Mouse (Mus musculus) brain, adult 2 months (tissue): ENCODE results near the gene Zglp1.
"Not testable (repeated sequence)": the region's sequence is repeated elsewhere in the genome, so short reads cannot be mapped to it uniquely, and the experiment has no call there.

ENCODE experiments used
- DNase-seq: peaks from one replicate; pipeline ENCODE4 v3.0.0; 2011; ENCODE audit warnings: low read depth, low spot score

The Zglp1 gene

GRCm38 (mm10) chr9:21072641-21073040, 5.7 kb upstream of the Zglp1 start:
- DNase-seq: peak; percentile 36

DNA sequence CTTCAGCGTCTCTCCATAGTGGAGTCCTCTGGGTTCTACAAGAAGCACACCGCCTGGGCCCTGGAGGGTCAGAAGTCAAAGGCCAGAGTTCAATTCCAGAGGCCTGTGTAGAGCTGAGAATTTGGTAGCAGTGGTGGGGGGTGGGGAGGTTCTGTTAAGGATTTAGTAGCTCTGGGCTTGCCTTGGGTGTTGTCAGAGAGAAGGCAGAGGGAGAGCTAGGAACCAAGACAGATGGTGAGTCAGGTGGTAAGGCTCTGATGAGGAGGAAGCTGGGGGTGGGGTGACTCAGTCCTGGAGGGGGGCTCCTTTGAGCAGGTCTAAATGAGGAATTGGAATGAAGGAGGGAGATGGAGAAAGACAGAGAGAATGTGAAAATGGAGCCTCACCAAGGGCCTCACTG, 4.0 kb downstream of the Zglp1 start:
- peak; percentile 94 for DNase-seq

- DNase-seq: no peak
These were observed 15.3 kb downstream of the Zglp1 start for GRCm38 (mm10) chr9:21051578-21051977.

GRCm38 (mm10) chr9:21045235-21045634, 21.7 kb downstream of the Zglp1 start:
- DNase-seq: no peak

DNA sequence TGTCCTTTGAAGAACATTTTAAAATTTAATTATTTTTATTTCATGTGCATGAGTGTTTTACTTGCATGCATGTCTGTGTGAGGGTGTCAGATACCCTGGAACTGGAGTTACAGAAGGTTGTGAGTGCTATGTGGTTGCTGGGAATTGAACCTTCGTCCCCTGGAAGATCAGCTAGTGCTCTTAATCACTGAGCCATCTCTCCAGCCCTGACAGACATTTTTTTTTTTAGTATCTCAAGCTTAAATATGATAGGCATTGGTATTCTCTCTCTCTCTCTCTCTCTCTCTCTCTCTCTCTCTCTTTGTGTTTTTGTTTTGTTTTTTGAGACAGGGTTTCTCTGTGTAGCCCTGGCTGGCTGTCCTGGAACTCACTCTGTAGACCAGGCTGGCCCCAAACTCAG, 22.1 kb downstream of the Zglp1 start:
- not testable (repeated sequence) for DNase-seq

DNA sequence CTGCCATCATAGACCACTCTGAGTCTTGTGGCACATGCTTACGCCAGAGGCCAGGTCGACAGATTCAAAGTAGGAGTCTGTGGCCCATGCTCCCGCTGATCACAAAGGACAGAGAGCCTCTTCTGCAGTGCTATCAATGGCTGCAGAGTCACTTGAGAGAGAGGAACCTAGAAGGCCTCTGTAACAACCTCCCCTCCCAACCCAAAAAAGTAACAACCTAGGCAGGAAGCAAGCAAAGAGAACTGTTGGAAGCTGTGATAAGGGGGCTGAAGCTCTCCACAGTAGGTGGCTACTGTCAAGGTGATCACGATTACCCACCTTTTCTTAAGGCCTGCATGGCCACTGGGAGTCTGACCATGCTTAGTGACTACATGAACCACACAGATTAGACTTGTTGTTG, 23.3 kb downstream of the Zglp1 start:
- no peak for DNase-seq

DNA sequence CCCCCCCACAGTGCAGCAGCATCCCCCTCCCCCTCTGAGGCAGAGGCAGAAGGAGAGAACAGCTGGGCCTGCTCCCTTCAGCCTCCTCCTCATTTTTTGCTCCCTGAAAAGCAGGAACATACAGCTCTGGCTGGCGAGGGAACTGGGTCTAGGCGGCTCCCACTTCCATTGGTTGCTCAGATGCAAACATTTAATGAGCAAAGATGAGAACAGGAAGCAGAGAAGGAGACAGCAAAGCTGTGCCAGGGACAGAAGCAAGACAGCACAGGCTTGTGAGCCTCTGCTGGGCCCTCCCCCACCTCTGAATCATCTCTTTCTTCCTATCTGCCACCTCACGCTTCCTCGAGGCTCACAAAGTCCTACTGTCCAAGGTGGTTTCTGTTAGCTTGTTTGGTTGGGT, 25.6 kb downstream of the Zglp1 start:
- DNase-seq: peak; percentile 96

GRCm38 (mm10) chr9:21039779-21040178, 27.1 kb downstream of the Zglp1 start:
- DNase-seq: no peak

- peak; percentile 51 for DNase-seq
These were observed 29.4 kb downstream of the Zglp1 start for GRCm38 (mm10) chr9:21037481-21037891.

- DNase-seq: no peak
These were observed 30.2 kb downstream of the Zglp1 start for GRCm38 (mm10) chr9:21036666-21037065.

DNA sequence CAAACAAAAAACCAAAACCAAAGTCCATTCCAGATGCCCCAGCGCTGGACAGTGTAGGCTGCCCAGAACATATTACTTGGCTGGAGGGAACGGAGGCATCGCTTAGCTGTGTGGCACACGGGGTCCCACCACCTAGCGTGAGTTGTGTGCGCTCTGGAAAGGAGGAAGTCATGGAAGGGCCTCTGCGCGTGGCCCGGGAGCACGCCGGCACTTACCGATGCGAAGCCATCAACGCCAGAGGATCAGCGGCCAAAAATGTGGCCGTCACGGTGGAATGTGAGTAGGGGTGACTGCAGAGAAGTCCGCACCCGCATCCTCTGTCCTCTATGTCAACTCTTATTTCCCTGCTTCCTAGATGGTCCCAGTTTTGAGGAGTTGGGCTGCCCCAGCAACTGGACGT, 30.7 kb downstream of the Zglp1 start:
- no peak for DNase-seq

GRCm38 (mm10) chr9:21035586-21035985, 31.3 kb downstream of the Zglp1 start:
- peak; percentile 61 for DNase-seq

DNA sequence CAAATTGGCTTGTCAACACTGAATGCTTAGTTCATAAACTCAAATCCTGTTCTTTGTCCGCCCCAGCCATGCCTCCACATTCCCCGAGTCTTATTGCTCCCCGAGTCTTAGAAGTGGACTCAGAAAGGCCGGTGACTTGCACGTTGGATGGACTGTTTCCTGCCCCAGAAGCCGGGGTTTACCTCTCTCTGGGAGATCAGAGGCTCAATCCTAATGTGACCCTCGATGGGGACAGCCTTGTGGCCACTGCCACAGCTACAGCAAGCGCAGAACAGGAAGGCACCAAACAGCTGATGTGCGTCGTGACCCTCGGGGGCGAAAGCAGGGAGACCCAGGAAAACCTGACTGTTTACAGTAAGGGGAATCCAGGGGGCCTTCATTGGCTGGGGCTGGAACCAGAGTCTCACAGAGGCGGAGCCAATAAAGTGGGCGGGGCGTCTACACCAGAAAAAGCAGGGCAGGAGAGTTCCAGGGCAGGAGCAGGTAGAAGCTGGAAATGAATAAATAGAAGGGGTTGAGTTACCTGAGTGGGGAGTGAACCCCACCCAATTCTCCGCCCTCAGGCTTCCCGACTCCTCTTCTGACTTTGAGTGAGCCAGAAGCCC, 32.3 kb downstream of the Zglp1 start:
- DNase-seq: no peak

DNA sequence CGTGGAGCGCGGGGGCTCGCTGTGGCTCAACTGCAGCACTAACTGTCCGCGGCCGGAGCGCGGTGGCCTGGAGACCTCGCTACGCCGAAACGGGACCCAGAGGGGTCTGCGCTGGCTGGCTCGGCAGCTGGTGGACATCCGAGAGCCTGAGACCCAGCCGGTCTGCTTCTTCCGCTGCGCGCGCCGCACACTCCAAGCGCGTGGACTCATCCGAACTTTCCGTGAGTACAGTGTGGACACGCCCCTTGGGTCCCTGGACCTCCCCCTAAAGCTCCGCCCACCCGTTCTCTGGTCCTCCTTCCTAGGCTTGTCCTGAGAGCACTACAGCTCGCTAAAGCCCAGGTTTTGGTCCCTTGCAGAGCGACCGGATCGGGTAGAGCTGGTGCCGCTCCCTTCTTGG, 33.8 kb downstream of the Zglp1 start:
- peak; percentile 83 for DNase-seq

GRCm38 (mm10) chr9:21032491-21032890, 34.4 kb downstream of the Zglp1 start:
- DNase-seq: no peak

DNA sequence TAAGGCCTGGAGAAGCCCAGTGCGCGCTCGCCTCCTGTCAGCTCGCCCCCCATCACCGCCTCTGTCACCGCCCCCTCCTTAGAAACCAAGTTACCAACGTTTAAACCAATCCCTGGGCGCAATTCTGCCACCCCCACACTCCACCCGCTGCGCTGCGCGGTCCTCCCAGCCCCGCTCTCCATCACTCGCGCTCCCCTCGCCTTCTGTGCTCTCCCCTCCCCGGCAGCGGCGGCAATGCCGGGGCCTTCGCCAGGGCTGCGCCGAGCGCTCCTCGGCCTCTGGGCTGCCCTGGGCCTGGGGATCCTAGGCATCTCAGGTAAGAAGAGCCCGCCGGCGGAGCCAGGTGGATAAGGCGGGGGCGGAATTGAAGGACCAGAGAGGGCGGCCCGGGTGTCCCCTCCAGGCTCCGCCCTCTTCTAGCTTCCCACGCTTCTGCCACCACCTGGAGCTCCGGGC, 35.0 kb downstream of the Zglp1 start, which contains the start of gene Icam5:
Gene Icam5, plus strand, starts transcription at position 178 of the 456 bp plus-strand sequence.
- peak; percentile 90 for DNase-seq

DNA sequence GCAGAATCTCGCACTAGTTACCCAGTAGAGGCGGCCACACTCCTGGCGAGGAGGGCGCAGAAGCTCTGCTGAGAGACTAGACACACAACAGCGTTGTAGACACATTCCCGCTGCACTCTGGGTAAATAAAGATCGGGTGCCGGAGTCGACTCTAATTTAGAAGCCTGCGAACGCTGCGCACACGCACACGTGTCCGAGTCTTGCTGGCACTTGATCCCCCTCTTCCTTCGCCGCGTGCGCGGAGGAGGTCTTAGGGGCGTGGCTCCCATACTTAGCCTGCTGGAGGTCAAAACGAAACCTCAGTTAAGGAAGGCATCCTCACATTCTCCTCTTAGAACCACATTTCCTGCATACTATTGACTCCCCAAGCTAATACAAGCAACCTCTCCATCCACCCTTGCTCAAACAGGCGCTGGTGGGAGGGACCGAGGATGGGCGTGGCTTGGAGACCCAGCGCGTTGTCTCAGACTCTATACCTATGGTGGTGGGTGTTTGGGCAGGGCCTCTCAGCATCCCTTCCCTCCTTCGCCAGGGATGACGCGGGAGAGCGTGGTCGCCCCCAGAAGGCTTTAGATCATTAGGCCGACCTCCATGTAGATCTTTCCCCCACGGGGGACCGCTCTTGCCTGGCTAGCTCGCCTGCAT, 35.5 kb downstream of the Zglp1 start:
- DNase-seq: peak; percentile 93

GRCm38 (mm10) chr9:21030781-21031250, 36.1 kb downstream of the Zglp1 start:
- peak; percentile 97 for DNase-seq

- no peak for DNase-seq
These were observed 36.8 kb downstream of the Zglp1 start for GRCm38 (mm10) chr9:21030055-21030600.

GRCm38 (mm10) chr9:21029291-21030054, 37.4 kb downstream of the Zglp1 start, which contains the start of gene Icam4:
Icam4 (plus strand) TSS chr9:21029373.
- peak; percentile 74 for DNase-seq

DNA sequence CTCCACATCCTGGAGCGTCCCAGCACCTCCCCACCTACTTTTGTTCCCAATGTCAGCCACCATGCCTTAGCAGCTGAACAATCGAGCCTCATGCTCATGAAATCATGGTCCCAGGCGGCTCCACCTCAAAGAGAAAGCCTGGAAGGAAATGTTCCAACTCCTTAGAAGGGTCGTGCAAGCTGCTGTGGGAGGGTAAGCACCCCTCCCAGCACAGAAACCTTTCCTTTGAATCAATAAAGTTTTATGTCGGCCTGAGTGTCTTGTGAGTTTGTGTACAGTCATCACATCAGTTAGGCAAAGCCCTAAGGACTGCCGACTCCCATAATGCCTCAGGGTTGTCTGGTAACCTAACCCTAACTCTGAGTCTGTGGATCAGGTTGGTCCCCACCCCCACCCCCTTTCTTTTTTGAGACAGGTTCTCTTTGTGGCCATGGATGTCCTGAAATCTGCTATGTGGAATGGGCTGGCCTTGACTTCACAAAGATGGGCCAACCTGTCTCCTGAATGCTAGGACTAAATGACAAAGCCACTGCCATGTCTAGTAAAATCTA, 38.3 kb downstream of the Zglp1 start:
- no peak for DNase-seq

- DNase-seq: no peak
These were observed 39.1 kb downstream of the Zglp1 start for GRCm38 (mm10) chr9:21027774-21028290.
